Mouse (Mus musculus) erythroblast, embryonic 14.5 days (primary cell): Measurements from ENCODE around the gene Mrpl36. TPM values are rescaled to one million over a fixed set of nuclear protein-coding genes. Genes with fewer than 3 reads are reported as not detected.

ENCODE experiments used
- H3K27me3 ChIP-seq: 2 replicates; pipeline ENCODE4 v1.6.1; 2012; ENCODE audit warnings: inconsistent platforms; ENCODE audit not compliant: control insufficient read depth
- H3K36me3 ChIP-seq: 2 replicates; pipeline ENCODE4 v1.6.1; 2012; ENCODE audit warnings: mild to moderate bottlenecking, inconsistent platforms; ENCODE audit not compliant: control insufficient read depth
- H3K4me1 ChIP-seq: 2 replicates; pipeline ENCODE4 v1.6.1; 2012; ENCODE audit warnings: inconsistent platforms; ENCODE audit not compliant: control insufficient read depth
- H3K4me3 ChIP-seq: replicated peaks from 2 replicates; pipeline ENCODE3; 2012; ENCODE audit warnings: moderate library complexity, mild to moderate bottlenecking, inconsistent platforms
- H3K9me3 ChIP-seq: 2 replicates; pipeline ENCODE4 v1.6.1; 2012; ENCODE audit warnings: low read length, inconsistent platforms, mixed read lengths; ENCODE audit not compliant: control insufficient read depth
- GATA1 ChIP-seq: IDR thresholded peaks from 2 replicates; pipeline ENCODE4 v1.6.1; 2012; ENCODE audit warnings: low read length, inconsistent platforms, mixed read lengths
- TAL1 ChIP-seq: IDR thresholded peaks from 3 replicates; pipeline ENCODE4 v1.6.1; 2012; ENCODE audit warnings: low read length, inconsistent platforms, mixed read lengths
- polyA plus RNA-seq: library from polyadenylated mRNA; stranded (reverse); fragments of >175 nt; gene quantifications from 2 replicates; pipeline ENCODE4 v1.2.3, GENCODE M21; 2012

Gene Mrpl36
- polyA plus RNA-seq, 1 experiment: 3.9 TPM

DNA sequence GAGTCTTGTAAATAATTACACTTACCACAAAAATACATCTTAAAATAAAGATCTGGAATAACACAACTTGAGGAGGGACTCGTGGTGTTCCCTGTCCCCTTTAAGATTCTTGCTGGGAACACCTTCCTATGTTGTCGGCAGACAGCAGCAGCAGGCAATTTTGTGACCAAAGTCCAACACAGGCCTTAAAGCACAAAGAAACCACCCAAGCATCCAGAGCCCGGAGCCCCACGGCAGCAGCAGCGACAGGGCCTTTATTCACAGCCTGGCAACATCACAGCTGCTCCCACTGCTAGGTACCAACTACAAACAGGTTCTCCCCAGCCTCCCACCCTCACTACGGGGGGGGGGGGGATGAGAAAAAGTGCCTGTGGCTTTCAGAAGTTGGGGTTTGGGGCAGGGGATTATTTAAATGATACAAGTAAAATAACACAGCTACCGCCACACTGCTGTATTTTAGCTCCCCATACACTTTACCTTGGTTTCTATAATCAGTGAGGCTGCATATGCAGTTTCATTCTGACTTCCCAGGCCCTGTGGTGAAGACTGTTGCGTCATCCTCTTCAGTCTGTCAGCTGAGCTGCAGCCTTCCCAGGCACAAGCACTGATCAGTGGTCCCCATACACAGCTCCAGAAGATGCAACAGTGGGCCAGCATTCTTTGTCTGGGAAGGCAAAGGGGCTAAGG is 22.8 kb upstream of the Mrpl36 start:
- no peaks in the 10 kb centered on the region for H3K9me3 ChIP-seq
- H3K4me3 ChIP-seq: no peak overlapping the region
- TF ChIP-seq GATA1: no peak
- no peak for TF ChIP-seq TAL1
- no peaks in the 10 kb centered on the region for H3K27me3 ChIP-seq
- H3K4me1 ChIP-seq: no peaks in the 10 kb centered on the region
- no peaks in the 10 kb centered on the region for H3K36me3 ChIP-seq

DNA sequence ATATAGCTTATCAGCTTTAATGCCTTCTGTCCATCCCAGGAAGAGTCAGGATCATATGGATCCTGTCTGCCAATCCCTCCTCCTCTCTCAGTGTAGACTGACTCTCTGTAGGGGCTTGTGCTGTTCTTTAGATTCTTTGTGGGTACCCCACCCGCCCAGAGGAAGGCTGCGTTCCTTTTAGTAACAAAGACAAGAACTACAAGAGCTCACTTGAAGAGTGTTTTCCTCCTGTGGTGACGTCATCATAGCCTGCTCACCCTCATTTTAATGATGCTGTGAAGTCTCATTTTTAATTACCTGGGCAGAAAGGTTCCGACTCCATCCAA is 22.3 kb upstream of the Mrpl36 start:
- H3K9me3 ChIP-seq: no peaks in the 10 kb centered on the region
- TF ChIP-seq TAL1: no peak
- H3K27me3 ChIP-seq: no peaks in the 10 kb centered on the region
- H3K4me3 ChIP-seq: no peak overlapping the region
- H3K4me1 ChIP-seq: no peaks in the 10 kb centered on the region
- no peaks in the 10 kb centered on the region for H3K36me3 ChIP-seq

DNA sequence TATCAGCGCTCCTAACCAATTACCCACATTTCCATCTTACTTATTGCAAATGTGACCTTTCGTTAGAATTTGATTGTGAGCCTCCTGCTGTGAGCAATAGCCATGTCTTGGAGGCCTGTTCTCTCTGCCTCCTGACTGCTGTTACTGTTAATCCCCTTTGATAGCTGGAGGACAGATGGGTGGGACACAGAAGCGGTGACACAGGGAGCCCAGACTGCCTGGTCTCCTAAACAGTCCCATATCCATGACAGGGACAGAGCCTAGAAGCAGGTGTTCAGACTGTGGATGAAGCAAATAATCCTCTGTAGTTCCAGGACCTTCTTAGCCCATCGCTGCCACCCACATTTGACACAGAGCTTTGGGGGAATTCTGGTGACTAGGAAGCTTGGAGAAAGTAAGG is 21.9 kb upstream of the Mrpl36 start:
- Histone ChIP-seq H3K4me3 (no peak overlapping the region), H3K36me3 (no peaks in the 10 kb centered on the region), H3K4me1 (no peaks in the 10 kb centered on the region), H3K27me3 (no peaks in the 10 kb centered on the region), H3K9me3 (no peaks in the 10 kb centered on the region)
- no peak for TF ChIP-seq GATA1
- TF ChIP-seq TAL1: no peak

DNA sequence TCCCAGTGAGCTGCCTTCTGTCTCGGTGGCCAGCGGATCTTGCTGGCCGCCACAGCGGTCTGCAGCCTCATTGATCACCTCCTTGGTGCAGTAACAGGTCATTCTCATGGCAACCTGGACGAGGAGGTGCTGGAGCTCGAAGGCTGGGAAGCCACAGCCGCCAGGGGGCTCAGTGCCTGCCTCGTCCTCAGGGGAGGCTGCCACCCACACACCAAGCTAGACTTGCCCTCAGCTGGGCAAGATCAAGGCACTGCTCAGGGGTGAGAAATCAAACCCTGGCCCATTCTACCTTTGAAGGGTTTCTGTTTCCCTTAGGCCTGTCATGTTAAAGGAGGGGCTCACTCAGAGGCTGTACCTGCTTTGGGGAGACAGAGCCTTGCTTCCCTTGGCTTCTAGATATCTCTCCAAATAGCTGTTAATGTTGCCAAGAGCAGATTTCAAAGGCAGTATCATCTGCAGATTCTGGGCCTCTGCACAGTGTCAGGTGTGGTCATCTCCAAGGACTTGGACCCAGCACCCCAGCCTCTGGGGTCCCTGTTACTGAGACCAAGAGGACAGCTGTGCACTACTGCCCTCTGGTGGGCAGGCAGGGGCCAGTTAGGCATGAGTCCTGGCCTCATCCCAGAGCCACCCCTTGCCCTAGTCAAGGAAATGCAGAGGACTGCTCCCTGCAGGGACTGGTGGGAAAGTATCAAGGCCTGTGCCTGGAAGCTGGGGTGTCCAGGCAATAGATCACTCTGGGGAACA is 18.0 kb upstream of the Mrpl36 start:
- no peak overlapping the region for H3K4me3 ChIP-seq
- TF ChIP-seq GATA1 (no peak), TAL1 (no peak)
- no peaks in the 10 kb centered on the region for H3K4me1 ChIP-seq
- H3K36me3 ChIP-seq: no peaks in the 10 kb centered on the region
- H3K9me3 ChIP-seq: no peaks in the 10 kb centered on the region
- no peaks in the 10 kb centered on the region for H3K27me3 ChIP-seq

DNA sequence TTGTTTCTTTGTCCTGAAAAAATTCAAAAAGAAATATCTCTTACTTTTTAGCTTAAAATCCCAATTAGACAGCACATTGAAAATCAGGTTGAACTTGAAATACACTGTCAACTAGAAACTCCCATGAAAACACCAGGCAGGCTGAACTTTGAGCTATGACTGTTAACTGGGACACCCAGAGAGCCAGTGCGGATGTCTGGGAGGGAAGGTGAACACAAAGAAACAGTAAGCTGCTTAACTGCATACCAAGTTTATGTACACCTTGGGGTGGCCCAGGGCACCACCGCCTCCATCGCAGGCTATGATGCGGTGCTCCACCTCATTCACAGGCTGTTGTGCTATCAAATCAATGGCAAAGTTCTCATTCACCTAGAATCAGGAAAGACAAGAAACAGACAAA is 8.3 kb upstream of the Mrpl36 start:
- H3K4me1 ChIP-seq: no peaks in the 10 kb centered on the region
- H3K4me3 ChIP-seq: no peak overlapping the region
- H3K36me3 ChIP-seq: peaks cover 84% of the 10 kb centered on the region
- no peaks in the 10 kb centered on the region for H3K9me3 ChIP-seq
- TF ChIP-seq GATA1: no peak
- no peak for TF ChIP-seq TAL1
- no peaks in the 10 kb centered on the region for H3K27me3 ChIP-seq

DNA sequence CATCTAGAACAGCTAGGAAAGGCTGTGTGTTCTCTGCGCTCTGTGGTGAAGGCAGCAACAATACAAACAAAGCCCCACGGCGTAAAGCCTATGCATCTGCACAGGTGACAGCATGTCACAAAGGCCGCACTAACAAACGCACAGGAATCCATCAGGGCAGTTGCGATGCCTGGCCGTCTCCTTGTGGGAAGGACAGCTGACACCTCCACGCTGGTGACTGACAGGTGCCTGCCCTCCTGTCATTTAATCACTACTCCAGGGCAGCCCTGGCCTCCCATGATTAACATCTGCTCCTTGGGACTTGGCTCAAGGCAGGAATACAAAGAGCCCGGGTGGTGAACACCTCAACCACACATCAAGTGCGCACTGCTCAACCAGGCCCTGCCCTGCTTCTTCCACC is 5.7 kb upstream of the Mrpl36 start:
- no peak overlapping the region for H3K4me3 ChIP-seq
- H3K27me3 ChIP-seq: no peaks in the 10 kb centered on the region
- peaks cover 89% of the 10 kb centered on the region for H3K36me3 ChIP-seq
- no peaks in the 10 kb centered on the region for H3K9me3 ChIP-seq
- peaks cover 13% of the 10 kb centered on the region for H3K4me1 ChIP-seq
- no peak for TF ChIP-seq GATA1
- TF ChIP-seq TAL1: no peak

DNA sequence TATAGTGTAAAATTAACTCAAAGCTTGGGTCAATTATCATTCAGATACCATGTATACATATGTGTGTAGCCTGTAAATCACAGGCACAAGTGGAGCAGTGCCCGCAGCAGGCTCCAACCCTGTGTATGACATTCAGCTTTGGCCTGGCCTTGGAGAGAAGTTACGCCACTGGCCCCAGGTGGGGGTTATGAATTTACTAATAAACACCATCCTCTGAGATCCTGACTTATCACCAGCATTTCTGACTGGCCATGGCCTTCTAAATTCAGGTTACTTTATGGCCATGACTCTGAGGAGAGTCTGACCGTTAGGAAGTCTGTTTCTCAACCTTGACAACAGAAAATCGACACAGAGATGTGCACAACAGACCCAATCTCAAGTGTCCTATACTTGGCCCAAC is 4.9 kb upstream of the Mrpl36 start:
- Histone ChIP-seq H3K4me3 (no peak overlapping the region), H3K27me3 (no peaks in the 10 kb centered on the region), H3K9me3 (no peaks in the 10 kb centered on the region), H3K36me3 (peaks cover 81% of the 10 kb centered on the region), H3K4me1 (peaks cover 16% of the 10 kb centered on the region)
- no peak for TF ChIP-seq TAL1
- no peak for TF ChIP-seq GATA1

DNA sequence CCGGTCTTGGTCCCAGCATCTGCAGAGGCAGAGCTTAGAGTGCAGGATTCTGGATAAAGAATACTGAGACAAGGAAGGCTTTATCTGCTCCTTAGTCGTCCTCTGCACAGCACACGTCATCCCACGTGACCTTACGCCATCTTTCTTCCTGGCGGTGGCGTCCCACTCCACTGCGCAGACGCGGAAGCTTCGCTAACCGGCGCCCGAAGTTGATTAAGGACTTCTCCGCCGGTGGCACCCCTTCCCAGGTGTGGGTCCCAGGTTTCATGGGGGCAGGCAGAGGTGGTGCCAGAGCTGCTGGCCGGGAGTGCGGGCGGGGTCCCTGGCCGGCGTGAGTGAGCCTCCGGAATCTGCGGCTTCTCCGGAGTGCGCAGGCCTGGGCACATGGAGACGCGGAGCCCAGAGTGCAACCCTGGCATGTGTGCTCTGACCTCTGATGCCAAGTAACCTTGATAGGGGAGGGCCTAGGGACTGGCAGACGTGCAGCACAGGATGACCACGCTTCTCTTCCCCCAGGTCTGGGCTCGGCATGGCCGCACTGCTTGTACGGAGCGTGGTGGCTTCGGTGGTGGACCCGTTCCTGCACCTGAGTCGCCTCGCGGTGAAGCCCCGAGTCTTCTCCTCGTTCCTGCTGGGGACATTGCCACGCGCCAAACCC is 2.7 kb downstream of the Mrpl36 start:
- no peaks in the 10 kb centered on the region for H3K9me3 ChIP-seq
- TF ChIP-seq TAL1 (no peak), GATA1 (no peak)

DNA sequence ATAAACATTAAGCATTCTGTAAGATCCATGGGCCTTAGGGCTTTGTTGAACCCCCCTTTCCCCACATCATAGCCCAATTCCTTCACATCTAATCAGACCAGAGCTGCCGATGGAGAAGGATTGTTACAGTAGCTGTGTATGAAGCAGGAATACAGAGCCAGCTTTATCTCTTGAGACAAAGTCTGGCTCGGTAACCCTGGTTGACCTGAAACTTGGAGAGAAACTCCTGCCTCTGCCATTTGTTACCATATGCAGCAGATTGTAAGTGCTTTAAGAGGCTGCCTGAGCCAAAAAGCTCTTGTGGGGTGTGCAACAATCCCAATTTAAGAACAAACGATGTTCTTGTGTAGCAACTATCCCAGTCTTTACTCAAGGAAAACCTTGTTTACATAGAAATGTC is 3.4 kb downstream of the Mrpl36 start:
- H3K27me3 ChIP-seq: no peaks in the 10 kb centered on the region
- TF ChIP-seq GATA1 (no peak), TAL1 (no peak)
- H3K9me3 ChIP-seq: no peaks in the 10 kb centered on the region
- peaks cover 7% of the 10 kb centered on the region for H3K36me3 ChIP-seq
- H3K4me3 ChIP-seq: peak overlapping the region; percentile 78
- H3K4me1 ChIP-seq: peaks cover 52% of the 10 kb centered on the region

More for the DNA sequence above, 2.7 kb downstream of the Mrpl36 start:
- Histone ChIP-seq H3K36me3 (peaks cover 14% of the 10 kb centered on the region), H3K4me1 (peaks cover 54% of the 10 kb centered on the region), H3K27me3 (no peaks in the 10 kb centered on the region), H3K4me3 (peak overlapping the region; percentile 78)
